Mouse (Mus musculus) embryo, embryonic 10 days (tissue): ENCODE measurements around the gene Clec16a.
A peak's percentile ranks its signal among the peaks of the same experiment; 100 is the strongest.

Source experiments
- DNase-seq: peaks from one replicate; pipeline ENCODE4 v3.0.0-alpha.2; 2015; ENCODE audit warnings: low spot score

Gene Clec16a

GRCm38 (mm10) chr16:10763540-10764264 lies 218.6 kb downstream of the Clec16a start:
- no peak for DNase-seq

- DNase-seq: no peak
Measured at GRCm38 (mm10) chr16:10764323-10764722, 219.2 kb downstream of the Clec16a start.

- peak; percentile 88 for DNase-seq
Measured at GRCm38 (mm10) chr16:10767158-10767557, 222.0 kb downstream of the Clec16a start.

- DNase-seq: no peak
Measured at GRCm38 (mm10) chr16:10768821-10769220, 223.7 kb downstream of the Clec16a start.

GRCm38 (mm10) chr16:10769661-10770060 lies 224.5 kb downstream of the Clec16a start:
- no peak for DNase-seq

GRCm38 (mm10) chr16:10770531-10771325 lies 225.6 kb downstream of the Clec16a start:
- no peak for DNase-seq

GRCm38 (mm10) chr16:10771769-10772510 lies 226.8 kb downstream of the Clec16a start:
- DNase-seq: peak; percentile 28

GRCm38 (mm10) chr16:10773543-10773942 lies 228.4 kb downstream of the Clec16a start:
- DNase-seq: no peak

- DNase-seq: no peak
Measured at GRCm38 (mm10) chr16:10774726-10775125, 229.6 kb downstream of the Clec16a start.

- DNase-seq: no peak
Measured at GRCm38 (mm10) chr16:10776322-10776721, 231.2 kb downstream of the Clec16a start.

- DNase-seq: no peak
Measured at GRCm38 (mm10) chr16:10777579-10778160, 232.5 kb downstream of the Clec16a start.

GRCm38 (mm10) chr16:10780631-10781120 lies 235.5 kb downstream of the Clec16a start:
- DNase-seq: no peak

GRCm38 (mm10) chr16:10781862-10782371 lies 236.8 kb downstream of the Clec16a start:
- DNase-seq: no peak

GRCm38 (mm10) chr16:10782377-10783151 lies 237.4 kb downstream of the Clec16a start:
- no peak for DNase-seq

- no peak for DNase-seq
Measured at GRCm38 (mm10) chr16:10783152-10783434, 238.0 kb downstream of the Clec16a start.

- no peak for DNase-seq
Measured at GRCm38 (mm10) chr16:10783451-10783850, 238.3 kb downstream of the Clec16a start.

- DNase-seq: peak; percentile 54
Measured at GRCm38 (mm10) chr16:10783883-10784792, 239.0 kb downstream of the Clec16a start.

- DNase-seq: peak; percentile 88
Measured at GRCm38 (mm10) chr16:10784793-10785370, 239.7 kb downstream of the Clec16a start.

GRCm38 (mm10) chr16:10785371-10786231 lies 240.5 kb downstream of the Clec16a start, which contains the start of gene Socs1:
Socs1 (minus strand) TSS chr16:10785536.
- peak; percentile 86 for DNase-seq
